Mouse (Mus musculus) ovary, postnatal 14 days (tissue): ENCODE data around the gene Exosc10.

Experiments
- DNase-seq: peaks from one replicate; pipeline ENCODE4 v3.0.0; 2022; ENCODE audit warnings: low spot score

Gene Exosc10

DNA sequence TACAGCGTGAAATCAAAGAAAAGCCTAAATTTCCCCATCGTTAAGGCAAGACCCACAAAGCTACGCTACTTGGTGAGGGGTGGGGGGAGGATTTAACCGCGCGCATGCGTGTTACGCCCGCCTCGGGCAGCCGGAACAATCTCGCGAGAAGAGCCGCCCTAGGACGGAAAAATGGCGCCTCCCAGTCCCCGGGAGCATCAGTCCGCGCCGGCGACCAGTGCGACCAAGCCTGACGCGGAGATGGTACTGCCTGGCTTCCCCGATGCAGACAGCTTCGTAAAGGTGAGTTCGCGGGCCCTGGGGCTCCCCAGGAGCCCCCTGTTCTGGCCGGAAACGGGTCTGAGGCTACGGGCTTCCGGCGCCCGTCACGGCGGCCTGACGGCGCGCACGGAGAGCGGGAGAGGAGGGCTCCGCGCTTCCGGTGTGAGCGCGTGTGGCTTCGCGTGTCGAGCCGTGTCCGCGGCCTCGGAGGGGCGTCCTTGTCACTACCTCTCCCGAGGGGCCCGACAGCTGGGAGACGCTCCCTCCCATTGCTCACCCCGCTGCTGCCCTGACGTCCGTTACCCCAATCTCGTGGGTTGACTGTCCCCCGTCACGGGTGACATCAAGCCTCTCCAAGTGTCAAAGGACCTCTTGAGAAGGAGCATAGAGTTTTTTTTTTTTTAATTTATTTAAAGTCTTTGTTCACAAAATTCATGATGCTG is at the start of gene Exosc10:
Exosc10 (plus strand) TSS at position 133 of the 704 bp plus-strand sequence.
- peak; percentile 79 for DNase-seq

DNA sequence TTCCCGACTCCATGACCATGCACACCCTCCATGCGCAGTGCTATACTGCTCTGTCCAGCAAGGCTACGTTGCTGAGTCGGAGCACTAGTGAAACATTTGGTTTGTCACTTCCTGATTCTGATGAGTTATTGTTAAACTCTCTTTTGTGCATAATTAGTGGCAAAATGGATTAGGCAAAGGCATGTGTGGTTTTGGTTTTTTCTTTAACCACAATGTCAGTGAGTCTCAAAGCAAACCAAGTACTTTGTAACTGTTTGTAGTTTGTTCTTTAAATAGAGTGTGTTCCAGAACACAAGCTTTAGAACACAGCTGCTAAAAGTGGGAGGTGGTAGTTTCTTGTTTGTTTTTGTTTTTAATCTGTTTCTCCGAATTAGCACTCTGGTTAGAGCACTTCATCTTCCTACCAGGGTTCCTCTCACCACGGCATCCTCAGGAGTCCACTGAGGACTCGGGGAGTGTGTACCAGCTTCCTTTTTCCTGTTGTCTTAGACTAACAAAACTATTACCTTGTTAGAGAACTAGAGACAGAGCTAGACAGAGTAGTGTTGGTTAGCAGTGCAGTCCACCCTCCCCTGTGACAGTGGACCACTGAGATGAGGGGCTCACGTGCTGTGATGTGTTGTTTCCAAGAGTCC is 48.7 kb upstream of the Exosc10 start:
- DNase-seq = no peak

DNA sequence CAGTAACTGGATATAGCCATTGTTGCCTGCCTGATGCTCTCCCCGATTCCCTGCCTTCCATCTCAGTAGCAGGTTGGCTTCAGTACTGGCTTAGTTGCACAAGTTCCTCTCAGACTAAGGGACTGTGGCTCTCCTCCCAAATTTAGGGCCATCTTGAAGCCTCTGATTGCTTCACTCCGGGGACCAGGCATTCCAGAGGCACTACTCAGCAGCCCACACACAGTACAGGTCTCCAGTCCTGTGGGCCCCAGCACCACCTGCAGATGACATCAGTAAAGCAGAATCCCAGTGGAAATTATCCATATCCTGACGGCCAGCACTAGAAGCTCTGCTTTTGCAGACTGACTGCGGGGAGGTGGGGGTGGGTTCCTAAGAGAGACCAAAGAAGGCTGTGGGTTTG is 47.5 kb upstream of the Exosc10 start:
- DNase-seq = no peak

DNA sequence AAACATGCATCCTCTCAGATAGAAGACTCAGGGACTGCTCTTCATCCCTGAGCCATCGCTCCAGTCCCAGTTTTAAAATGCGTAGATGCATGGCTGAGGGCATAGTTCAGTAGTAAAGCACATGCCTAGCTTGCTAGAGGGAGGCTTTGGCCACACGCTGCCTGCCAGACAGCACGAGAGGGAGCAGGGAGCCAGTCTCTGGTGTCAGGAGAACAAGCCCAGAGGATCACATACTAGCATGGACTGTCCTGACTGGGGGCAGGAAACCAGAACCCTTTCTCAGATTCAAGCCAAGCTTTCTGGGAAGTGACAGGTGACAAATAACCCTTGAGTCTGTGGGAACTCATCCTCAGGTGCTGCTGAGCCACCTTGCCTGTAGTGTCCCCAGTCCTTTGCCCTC is 46.9 kb upstream of the Exosc10 start:
- DNase-seq = no peak

DNA sequence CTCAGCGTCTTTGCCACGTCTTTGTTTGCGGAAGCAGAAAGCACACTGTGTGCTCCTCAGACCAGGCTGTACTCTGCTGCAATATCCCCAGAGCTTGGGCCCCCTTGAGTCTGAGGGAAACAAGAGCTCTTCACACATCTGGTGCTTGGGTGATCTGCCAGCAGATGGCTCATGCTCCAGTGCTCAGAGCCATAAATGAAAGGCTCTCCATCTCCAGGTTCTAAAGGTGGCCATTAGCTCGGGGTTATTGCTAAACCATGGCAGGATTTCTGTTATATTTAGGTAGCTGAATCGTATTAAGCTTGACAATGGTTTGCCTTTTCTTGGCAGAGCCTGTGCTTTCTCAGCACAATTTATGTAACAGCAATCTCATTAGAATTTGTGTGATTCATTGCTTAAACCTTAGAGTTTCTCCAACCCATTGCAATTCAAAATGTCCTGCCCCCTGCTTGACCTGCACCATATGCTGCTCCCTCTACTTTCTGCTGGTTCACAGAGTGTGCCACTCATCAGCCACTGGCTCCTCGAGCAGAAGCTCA is 45.1 kb upstream of the Exosc10 start:
- DNase-seq = no peak

DNA sequence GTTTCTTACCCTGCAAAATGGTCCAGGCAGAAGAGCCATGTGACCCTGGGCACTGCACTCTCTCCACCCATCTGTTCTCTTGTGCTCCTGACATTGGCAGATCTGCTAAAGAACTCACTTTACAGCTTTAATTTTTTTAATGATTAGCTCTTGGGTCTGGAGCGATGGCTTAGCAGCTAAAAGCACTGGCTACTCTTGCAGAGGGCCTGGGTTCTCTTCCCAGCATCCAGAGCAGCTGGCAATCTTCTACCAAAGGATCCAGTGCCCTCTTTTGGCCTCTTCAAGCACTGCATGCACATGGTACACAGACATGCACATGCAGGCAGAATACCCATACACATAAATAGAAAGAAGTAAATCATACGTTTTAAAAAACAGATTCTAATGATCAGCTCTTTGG is 42.9 kb upstream of the Exosc10 start:
- no peak for DNase-seq

DNA sequence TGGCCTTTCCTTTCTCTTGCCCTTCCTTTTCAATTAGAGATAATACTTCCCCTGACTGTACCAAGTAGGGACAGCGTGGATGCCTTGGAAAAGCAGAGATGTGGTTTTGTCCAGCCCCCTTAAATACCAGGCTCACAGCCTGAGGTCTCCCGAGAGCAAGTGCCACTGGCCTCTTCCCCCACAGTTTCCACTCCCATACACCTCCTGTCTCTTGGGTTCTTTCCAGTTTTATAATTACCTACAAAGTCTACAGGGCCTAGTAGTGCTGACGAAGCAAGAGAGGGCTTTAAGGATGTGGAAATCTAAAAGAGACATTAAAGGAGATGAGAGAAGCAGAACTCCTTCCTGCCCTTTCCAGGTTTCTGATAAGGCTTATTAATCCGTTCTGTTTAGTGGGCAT is 40.4 kb upstream of the Exosc10 start:
- DNase-seq = no peak

DNA sequence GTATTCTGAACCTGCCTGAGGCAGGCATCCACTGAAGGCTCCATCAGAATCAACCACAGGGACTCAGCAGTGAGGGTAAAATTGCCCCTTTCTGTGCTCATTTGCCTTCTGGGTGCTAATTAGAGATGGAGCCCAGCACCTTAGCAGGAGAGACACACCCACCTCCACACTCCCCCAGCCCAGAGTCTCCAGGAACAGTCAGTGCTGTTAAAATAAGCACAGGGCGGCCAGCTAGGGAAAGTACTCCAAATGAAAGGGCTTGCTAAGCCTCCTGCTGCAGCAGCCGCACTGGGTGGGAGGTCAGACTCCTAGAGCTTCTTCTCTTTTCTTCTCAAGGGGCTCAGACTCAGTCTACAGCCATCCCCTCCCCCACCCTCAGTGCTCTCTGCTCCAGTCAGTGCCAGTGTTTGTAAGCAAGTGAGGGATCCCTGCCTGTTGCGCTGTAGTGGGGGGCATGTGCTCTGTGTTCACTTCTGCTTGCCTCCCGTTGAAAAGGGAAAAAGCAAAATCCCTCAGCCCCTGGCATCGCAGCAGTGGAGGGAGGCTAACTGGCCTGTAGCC is 39.9 kb upstream of the Exosc10 start:
- no peak for DNase-seq

DNA sequence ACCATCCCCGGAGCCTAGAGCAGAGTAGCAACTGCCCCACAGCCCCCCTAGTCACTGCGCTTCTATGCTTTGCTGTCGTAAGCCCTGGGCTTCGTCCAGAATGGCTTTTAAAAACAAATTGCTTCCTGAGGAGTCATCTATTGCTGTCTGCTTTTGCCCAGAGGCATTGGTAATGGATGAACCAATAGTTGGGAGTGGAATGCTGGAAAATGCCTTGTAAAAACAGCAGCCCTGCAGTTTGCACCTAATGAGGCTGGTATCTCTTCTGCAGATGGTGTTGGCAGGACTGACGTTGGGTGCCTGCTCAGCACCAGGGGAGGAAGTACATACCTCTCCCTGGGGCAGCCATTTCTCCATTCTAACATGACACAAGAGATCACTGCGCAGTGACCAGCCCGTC is 34.7 kb upstream of the Exosc10 start:
- no peak for DNase-seq

DNA sequence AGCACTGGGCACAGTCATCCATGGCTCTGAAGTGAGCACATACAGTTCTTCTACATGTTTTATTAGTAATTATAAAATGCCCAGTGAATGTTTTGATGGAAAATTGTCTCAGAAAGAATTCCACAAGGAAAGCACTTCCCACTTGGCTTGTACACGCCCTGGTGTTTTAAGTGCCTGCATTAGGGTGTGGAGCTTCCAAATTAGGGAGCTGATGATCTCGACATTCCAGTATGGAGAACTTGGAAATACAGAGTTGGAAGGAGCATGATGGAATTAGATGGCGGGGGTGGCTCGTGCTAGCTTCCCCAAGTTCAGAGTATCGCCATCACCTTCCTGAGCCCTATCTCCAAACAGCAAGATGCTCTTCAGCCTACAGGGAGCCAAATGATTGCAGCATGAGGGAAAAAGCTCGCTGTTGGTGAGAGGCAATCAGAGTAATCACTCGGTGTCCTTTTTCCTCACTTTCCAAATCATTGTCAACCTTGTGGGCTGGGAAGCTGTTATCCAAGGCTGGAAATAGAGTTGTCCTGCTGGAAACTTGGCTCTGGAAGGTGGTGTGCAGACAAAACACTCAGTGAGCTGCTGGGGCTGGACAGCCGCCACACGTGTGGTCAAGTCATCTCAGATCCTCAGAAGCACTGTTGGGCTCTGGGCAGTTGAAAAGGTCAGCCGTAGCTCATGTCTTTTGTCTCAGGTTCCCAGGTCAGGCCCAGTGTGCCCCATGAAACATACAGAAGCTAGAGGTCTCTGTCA is 30.9 kb upstream of the Exosc10 start:
- DNase-seq = no peak

DNA sequence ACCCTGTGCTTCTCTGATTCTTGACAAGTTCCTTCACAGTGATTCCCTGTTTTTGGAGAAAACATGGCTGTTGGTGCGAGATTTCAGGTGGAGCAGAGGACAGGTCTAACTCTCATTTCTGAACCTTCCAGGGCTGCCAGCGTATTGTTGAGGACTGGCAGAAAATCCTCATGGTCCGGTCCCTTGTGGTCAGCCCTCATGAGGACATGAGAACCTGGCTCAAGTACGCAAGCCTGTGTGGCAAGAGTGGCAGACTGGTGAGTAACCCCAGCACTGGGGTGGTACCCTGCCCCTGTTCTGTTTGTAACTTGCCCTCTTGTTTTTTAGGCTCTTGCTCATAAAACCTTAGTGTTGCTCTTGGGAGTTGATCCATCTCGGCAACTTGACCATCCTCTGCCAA is 27.9 kb upstream of the Exosc10 start:
- DNase-seq = no peak

DNA sequence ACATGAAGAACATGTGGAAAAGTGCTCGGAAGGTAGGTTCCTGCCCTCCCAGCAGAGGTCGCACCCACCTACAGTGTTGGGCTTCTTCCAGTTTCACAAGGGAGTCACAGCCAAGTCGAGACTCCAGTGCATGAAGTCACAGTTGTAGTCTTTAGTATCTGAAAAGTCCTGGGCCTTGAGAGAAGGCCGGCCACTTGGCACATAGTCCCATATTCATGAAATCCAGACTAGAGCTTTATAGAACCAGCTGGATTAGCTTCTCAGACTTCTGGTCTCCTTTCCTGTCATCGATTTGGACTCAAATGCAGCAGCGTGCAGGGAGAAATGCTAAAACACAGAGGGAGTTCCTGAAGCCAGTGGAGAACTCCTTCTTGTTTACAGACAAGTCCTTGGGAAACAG is 27.5 kb upstream of the Exosc10 start:
- no peak for DNase-seq

DNA sequence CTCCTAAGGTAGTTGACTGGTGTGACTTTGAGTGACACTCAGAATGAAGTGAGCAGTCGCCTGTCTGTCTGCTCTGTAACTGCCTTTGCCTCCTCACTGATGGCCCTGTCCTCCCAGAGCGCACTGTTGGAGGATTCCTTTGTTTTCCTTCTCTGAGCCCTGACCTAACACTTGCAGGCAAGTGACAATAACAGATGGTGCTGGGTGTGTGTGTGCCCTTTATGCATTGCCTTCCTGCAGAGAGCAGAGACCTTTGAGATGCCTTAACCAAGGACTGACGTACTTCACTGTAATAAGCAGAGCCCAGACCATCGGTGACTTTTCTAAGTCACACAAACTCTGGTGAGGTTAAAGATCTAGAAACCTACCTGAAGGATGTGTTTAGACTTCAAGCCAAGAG is 26.9 kb upstream of the Exosc10 start:
- DNase-seq = no peak

DNA sequence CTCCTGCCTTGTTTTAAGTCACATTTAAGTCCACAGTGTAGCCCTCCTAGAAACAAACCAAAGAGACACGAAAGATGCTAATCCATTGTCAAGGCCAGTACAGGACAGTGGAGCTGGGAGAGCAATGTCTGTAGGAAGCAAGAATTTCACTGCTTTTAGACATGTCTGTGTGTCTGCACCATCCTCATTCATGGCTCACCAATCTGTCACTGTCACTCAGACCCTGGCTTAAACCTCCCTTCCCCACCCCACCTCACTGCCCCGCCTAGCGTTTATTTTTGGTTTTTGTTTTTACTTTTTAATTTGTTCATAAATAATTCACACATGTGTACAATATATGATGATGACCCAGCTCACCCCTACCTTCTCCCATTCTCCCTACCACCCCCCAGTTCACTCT is 25.7 kb upstream of the Exosc10 start:
- no peak for DNase-seq

DNA sequence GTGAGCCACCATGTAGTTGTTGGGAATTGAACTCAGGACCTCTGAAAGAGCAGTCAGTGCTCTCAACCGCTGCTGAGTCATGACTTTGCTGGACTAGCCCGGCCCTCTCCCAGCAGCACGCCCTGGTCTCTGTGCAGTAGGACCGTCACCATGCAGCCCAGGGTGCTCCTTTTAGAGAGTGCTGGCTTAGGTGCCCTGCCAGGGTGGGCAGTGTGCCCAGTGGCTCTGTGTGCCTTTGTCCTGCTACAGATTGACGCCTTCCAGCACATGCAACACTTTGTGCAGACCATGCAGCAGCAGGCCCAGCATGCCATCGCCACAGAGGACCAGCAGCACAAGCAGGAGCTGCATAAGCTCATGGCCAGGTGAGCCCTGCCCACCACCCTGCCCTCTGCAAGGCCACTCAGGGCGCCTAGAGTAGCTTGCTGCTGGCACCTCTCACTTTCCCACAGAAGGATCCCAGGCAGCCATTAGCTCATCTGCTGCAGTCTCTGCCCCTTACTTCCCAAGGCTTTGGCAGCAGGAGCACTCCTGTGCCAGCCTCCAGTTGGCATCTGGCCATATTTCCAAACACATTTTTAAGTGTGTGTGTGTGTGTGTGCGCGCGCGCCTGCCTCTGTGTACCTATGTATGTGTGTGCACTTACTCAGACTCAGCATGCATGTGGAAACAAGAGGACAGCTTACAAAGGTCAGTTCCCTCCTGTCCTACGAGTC is 24.5 kb upstream of the Exosc10 start:
- peak; percentile 13 for DNase-seq

DNA sequence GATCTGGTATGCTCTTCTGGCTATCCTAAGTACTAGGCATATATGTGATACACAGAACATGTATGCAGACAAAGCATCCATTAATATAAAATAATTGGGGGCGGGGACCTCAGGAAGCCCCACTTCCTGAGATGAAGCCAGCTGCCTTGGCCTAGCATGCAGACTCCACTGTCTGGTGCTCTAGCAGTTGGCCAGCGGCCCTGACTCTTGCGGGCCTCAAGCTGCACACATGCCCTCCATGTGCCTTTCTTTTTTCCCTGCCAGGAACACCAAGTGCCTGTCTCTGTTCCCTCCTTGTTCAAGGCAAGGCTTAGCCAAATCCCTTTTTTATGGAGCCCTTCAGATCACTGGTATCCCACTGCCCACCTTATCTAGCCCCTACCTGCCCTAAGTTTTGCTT is 22.4 kb upstream of the Exosc10 start:
- DNase-seq = no peak

DNA sequence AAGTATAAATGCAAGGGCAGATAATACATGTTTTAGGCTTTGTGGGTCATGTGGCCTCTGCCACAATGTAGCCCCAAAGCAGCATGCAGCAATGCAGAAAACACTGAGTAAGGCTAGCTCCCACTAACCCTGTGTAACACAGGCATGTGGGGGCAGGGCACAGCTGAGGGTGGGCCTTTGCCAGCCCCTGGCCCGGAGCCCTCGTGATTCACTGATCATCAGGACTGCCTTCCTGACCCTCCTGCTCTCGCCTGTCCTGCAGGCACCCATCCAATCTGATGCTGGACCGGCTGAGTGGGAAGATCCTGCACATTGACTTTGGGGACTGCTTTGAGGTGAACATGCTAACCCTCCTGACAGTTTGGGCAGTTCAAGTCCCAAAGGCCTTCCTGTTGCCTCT is 9.1 kb upstream of the Exosc10 start:
- no peak for DNase-seq

DNA sequence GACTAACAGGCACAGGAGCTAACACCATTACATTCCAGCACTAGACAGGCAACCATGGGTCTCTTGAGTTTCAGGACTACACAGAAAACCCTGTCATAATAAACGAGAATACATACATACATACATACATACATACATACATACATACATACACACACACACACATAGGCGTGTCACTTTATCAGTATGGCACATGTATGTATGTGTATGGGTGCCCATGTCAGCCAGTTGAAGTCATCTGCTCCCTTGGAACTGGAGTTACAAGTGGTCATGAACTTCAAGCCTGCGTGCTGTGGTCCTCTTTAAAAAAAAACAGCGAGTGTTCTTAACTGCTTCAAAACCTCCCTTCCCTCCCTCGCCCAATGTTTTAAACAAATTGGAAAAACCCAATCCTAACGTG is 463 bp upstream of the Exosc10 start:
- DNase-seq = no peak

DNA sequence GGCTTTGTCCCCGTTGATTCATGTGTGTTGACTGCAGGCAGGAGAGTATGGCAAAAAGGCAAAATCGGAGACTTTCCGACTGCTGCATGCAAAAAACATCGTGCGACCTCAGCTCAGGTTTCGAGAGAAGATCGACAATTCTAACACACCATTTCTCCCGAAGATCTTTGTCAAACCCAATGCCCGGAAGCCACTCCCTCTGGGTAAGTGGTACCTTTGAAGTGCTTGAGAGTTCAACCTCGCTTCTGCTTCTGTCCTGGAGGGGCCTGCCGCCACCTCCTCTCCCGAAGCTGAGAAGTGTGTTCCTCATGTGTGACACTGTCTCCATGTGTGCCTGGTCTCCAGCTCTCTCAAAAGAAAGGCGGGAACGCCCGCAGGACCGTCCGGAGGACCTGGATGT is 4.4 kb downstream of the Exosc10 start:
- DNase-seq = no peak

DNA sequence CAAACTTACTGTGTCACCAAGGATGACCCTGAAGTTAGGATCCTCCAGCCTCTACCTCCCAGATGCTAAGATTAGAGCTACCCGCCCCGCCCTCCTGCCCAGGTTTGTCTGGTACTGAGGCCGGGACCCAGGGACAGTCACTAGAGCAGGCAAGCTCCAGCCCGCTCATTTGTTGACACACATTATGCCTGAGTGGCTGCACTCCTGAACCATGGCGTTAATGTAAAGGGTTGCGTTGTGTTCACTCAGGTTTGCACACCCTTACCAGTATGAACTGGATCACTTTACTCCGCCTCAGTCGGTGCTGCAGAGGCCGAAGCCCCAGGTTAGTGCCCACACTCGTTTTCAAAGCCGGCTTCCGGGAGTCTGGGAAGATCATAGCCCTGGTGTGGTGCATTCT is 5.4 kb downstream of the Exosc10 start:
- DNase-seq = no peak

DNA sequence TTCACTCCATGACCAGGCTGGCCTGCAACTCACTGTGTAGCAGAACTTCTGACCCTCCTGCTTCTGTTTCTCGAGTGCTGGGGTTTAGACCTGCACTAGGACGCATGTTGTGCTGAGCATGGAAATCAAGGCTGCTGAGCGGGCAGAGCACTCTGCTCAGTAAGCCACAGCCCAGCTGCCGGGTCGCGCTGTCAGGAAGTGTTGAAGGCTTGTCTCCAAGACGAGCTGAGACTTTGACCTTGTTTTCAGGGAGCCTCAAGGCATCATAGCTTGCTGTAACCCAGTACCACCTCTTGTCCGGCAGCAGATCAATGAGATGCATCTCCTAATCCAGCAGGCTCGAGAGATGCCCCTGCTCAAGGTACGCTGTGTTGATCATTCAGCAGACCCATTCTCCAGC is 11.9 kb downstream of the Exosc10 start:
- no peak for DNase-seq

DNA sequence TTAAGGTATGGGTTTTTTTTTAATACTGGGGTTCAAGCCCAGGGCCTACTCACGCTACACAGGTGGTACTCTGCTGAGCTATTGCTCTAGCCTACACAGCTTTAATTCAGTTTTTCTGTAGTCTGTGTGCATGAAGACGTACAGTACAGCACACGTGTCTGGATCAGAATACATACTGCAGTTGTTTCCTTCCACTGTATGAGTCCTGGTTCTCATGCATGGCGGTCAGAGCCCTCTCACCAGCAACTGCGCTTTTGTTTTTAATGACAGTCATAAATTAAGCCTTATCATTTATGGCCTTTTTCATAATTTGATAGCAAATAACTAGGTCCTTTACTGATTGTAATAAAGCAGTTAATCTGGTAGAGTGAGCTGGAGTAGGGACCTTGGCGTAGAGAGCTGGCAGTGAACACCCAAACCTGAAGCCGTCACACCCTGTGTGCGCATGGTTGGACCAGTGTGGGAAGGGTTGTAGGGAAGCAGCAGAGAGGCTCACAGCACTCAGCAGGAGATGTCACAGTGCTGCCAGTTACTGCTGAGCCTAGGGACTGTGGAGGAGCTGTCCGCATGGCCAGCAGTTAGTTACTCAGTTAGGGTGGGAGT is 12.6 kb downstream of the Exosc10 start:
- no peak for DNase-seq
